Mouse (Mus musculus): ENCODE measurements around the gene Rptor.

Rptor gene

GRCm38 (mm10) chr11:119811022-119811421 lies 208.3 kb downstream of the Rptor start:
- CTCF ChIA-PET: no interaction called here

GRCm38 (mm10) chr11:119811598-119811997 lies 208.9 kb downstream of the Rptor start:
- CTCF ChIA-PET: no interaction called here

- CTCF ChIA-PET: no interaction called here
These were observed 209.4 kb downstream of the Rptor start for GRCm38 (mm10) chr11:119812093-119812492.

- CTCF ChIA-PET: no interaction called here
These were observed 211.4 kb downstream of the Rptor start for GRCm38 (mm10) chr11:119814035-119814558.

- CTCF ChIA-PET: interaction anchor here (0.5 to 0.6 kb wide), 2 partner anchors 13 to 1770 kb away, joined by 3 to 7 read pairs; no protein-coding TSS in a partner anchor
These were observed 214.2 kb downstream of the Rptor start for GRCm38 (mm10) chr11:119816798-119817361.

GRCm38 (mm10) chr11:119817362-119817837 lies 214.7 kb downstream of the Rptor start:
- CTCF ChIA-PET: interaction anchor here (0.6 kb wide), 1 partner anchor 13 kb away, joined by 7 read pairs; no protein-coding TSS in a partner anchor

GRCm38 (mm10) chr11:119817898-119818297 lies 215.2 kb downstream of the Rptor start:
- CTCF ChIA-PET: no interaction called here

GRCm38 (mm10) chr11:119821514-119821913 lies 218.8 kb downstream of the Rptor start:
- CTCF ChIA-PET: no interaction called here

- CTCF ChIA-PET: interaction anchor here (0.6 kb wide), 1 partner anchor 266 kb away, joined by 3 read pairs; no protein-coding TSS in a partner anchor
These were observed 221.5 kb downstream of the Rptor start for GRCm38 (mm10) chr11:119824072-119824649.

- CTCF ChIA-PET: no interaction called here
These were observed 223.1 kb downstream of the Rptor start for GRCm38 (mm10) chr11:119825783-119826182.

GRCm38 (mm10) chr11:119826239-119826638 lies 223.5 kb downstream of the Rptor start:
- CTCF ChIA-PET: no interaction called here

GRCm38 (mm10) chr11:119829116-119829515 lies 226.4 kb downstream of the Rptor start:
- CTCF ChIA-PET: no interaction called here

GRCm38 (mm10) chr11:119831682-119832081 lies 229.0 kb downstream of the Rptor start:
- CTCF ChIA-PET: no interaction called here

- CTCF ChIA-PET: no interaction called here
These were observed 230.6 kb downstream of the Rptor start for GRCm38 (mm10) chr11:119833311-119833710.

GRCm38 (mm10) chr11:119833877-119834804 lies 231.4 kb downstream of the Rptor start:
- CTCF ChIA-PET: interaction anchor here (0.5 kb wide), 1 partner anchor 873 kb away, joined by 3 read pairs; no protein-coding TSS in a partner anchor

- CTCF ChIA-PET: no interaction called here
These were observed 233.6 kb downstream of the Rptor start for GRCm38 (mm10) chr11:119836326-119836725.

GRCm38 (mm10) chr11:119837786-119838185 lies 235.1 kb downstream of the Rptor start:
- CTCF ChIA-PET: no interaction called here

- CTCF ChIA-PET: interaction anchor here (0.8 kb wide), 1 partner anchor 251 kb away, joined by 3 read pairs; no protein-coding TSS in a partner anchor
These were observed 237.0 kb downstream of the Rptor start for GRCm38 (mm10) chr11:119839411-119840342.

GRCm38 (mm10) chr11:119846608-119847007 lies 243.9 kb downstream of the Rptor start:
- CTCF ChIA-PET: no interaction called here

GRCm38 (mm10) chr11:119847076-119847475 lies 244.4 kb downstream of the Rptor start:
- CTCF ChIA-PET: no interaction called here

- CTCF ChIA-PET: no interaction called here
These were observed 244.9 kb downstream of the Rptor start for GRCm38 (mm10) chr11:119847569-119847968.
